Comparison of ENCODE assay signal across 12 mouse cellular contexts in genomic region chr2:69895502-69896223, GRCm38 (mm10). TPM values are rescaled to one million over a fixed set of nuclear protein-coding genes. Genes with fewer than 3 reads are reported as not detected.
DNase-seq lines count a peak whose midpoint lies in the region; ATAC-seq and TF ChIP-seq lines count a peak whose summit lies in the region.
"Had no signal": no experiment of that assay in that cellular context is flagged by ENCODE, and none has a peak within 500 bp of the region (broad histone marks: within the 10 kb centered on the region; RNA-seq: fewer than 3 reads in every experiment).

No protein-coding gene starts in this region.

- TF ChIP-seq POLR2A in thymus, adult 2 months (IDR thresholded peaks at IDR 0.05; ENCODE audit: control insufficient read depth, extremely low read depth, insufficient read depth, low read length, poor library complexity): no peak

- no peak overlapping the region for H3K9ac ChIP-seq in heart, embryonic 12.5 days
- H3K9ac ChIP-seq: limb, embryonic 12.5 days had no signal

- peak; percentile 12 for DNase-seq in heart, postnatal 4 days
- peak; percentile 50 for DNase-seq in thymus, postnatal 4 days
- DNase-seq in thymus, adult 2 months: no peak
- peak; percentile 66 for DNase-seq in liver
- no peak for DNase-seq in neural tube, embryonic 10.5 days (ENCODE audit: extremely low spot score, low spot score)
- DNase-seq in left cerebral cortex, postnatal 36 days (ENCODE audit: low spot score in 2 of 2): no peak
- DNase-seq in right cerebral cortex, adult 18-20 months: no peak
- DNase-seq: embryo, embryonic 11 days; kidney, adult 18-20 months had no signal

- H3K4me1 ChIP-seq in heart, embryonic 12.5 days (replicated peaks): peaks cover 15% of the 10 kb centered on the region
- H3K4me1 ChIP-seq in thymus, adult 2 months (replicated peaks; ENCODE audit: control insufficient read depth, insufficient read depth, low read length): peaks cover 7% of the 10 kb centered on the region

- intact Hi-C loops in left cerebral cortex, postnatal 36 days (cut with DNase I): no loop called here

- no peak overlapping the region for H3K4me3 ChIP-seq in heart, embryonic 12.5 days
- no peak overlapping the region for H3K4me3 ChIP-seq in thymus, adult 2 months (ENCODE audit: control insufficient read depth, insufficient read depth, low read length)
- H3K4me3 ChIP-seq: limb, embryonic 12.5 days; myocyte had no signal

- WGBS in heart, embryonic 12.5 days: 57% methylated on average over 14 of the region's 14 CpGs
- 80% methylated on average over 14 of the region's 14 CpGs for WGBS in thymus, adult 2 months

- no peaks in the 10 kb centered on the region for H3K36me3 ChIP-seq in heart, embryonic 12.5 days
- H3K36me3 ChIP-seq in thymus, adult 2 months (ENCODE audit: control insufficient read depth, insufficient read depth, low read length): no peaks in the 10 kb centered on the region

- TF ChIP-seq CTCF in thymus, adult 2 months (IDR thresholded peaks at IDR 0.05; ENCODE audit: borderline replicate concordance, control insufficient read depth, extremely low read depth, insufficient read depth, low read length, poor library complexity): no peak

- no peaks in the 10 kb centered on the region for H3K9me3 ChIP-seq in heart, embryonic 12.5 days (replicated peaks)
- H3K9me3 ChIP-seq: limb, embryonic 12.5 days had no signal

- no peak overlapping the region for H3K4me2 ChIP-seq in heart, embryonic 12.5 days
- H3K4me2 ChIP-seq: limb, embryonic 12.5 days had no signal

- H3K27me3 ChIP-seq in heart, embryonic 12.5 days (replicated peaks): no peaks in the 10 kb centered on the region
- H3K27me3 ChIP-seq in thymus, adult 2 months (ENCODE audit: control insufficient read depth, insufficient read depth, low read length): no peaks in the 10 kb centered on the region
- H3K27me3 ChIP-seq: limb, embryonic 12.5 days had no signal

- H3K27ac ChIP-seq in heart, embryonic 12.5 days (ENCODE audit: poor library complexity, severe bottlenecking): no peak overlapping the region
- no peak overlapping the region for H3K27ac ChIP-seq in thymus, adult 2 months (ENCODE audit: control insufficient read depth, insufficient read depth, low read length)
- H3K27ac ChIP-seq: limb, embryonic 12.5 days had no signal

- ATAC-seq in heart, embryonic 12.5 days (ENCODE audit: insufficient number of reproducible peaks, low FRiP score): no peak

RNA-seq across cellular contexts. Expression of gene Ubr3, which starts 1.4 kb away (rescaled TPM):
- total RNA-seq in heart, postnatal 4 days (2021): 10 to 100 TPM; 87.2 to 88.7 TPM
- polyA plus RNA-seq in heart, embryonic 12.5 days (2016; fragmentation: Nextera tagmentation; extraction: Ambion mirVana): 18.6 and 20.3 TPM in 2 replicates
- 13.7 and 13.9 TPM in 2 replicates for polyA plus RNA-seq in thymus, adult 2 months (2012; rRNA removed)
- total RNA-seq in left cerebral cortex, postnatal 36 days (2021): 100 to 1,000 TPM; 132 to 159 TPM

RNA-seq across cellular contexts. Expression of gene Mettl5, which starts 10.2 kb away (rescaled TPM):
- 10 to 100 TPM; 21.6 to 22.1 TPM for total RNA-seq in heart, postnatal 4 days (2021)
- polyA plus RNA-seq in heart, embryonic 12.5 days (2016; fragmentation: Nextera tagmentation; extraction: Ambion mirVana): 33.6 and 37.1 TPM in 2 replicates
- 4.0 and 4.8 TPM in 2 replicates for polyA plus RNA-seq in thymus, adult 2 months (2012; rRNA removed)
- 10 to 100 TPM; 11.4 to 12.8 TPM for total RNA-seq in left cerebral cortex, postnatal 36 days (2021)

RNA-seq across cellular contexts. Expression of gene Ssb, which starts 34.3 kb away (rescaled TPM):
- 100 to 1,000 TPM; 112 to 114 TPM for total RNA-seq in heart, postnatal 4 days (2021)
- polyA plus RNA-seq in heart, embryonic 12.5 days (2016; fragmentation: Nextera tagmentation; extraction: Ambion mirVana): 233 and 248 TPM in 2 replicates
- polyA plus RNA-seq in thymus, adult 2 months (2012; rRNA removed): 5.4 and 6.9 TPM in 2 replicates
- 100 to 1,000 TPM; 111 to 126 TPM for total RNA-seq in left cerebral cortex, postnatal 36 days (2021)

Comparison
In these comparisons a context has a peak if more than half of its experiments do, and no peak if none do; other contexts are left out.
1. DNase-seq: peak in heart, postnatal 4 days (single experiment), thymus, postnatal 4 days (single experiment) and liver (single experiment); none in thymus, adult 2 months (single experiment), neural tube, embryonic 10.5 days (single experiment), left cerebral cortex, postnatal 36 days (0 of 2) and right cerebral cortex, adult 18-20 months (single experiment).